Mouse (Mus musculus) spleen, adult 2 months (tissue): ENCODE measurements at regions not wholly inside any gene's neighbourhood (a gene's known extent, or its start where the extent isn't known, plus 50 kb on each side); places are given as distances from the start of the nearest gene placed in this dataset.

Source experiments
- CTCF ChIP-seq: fragments of 200-500 bp; IDR thresholded peaks from 2 replicates; pipeline ENCODE4 v1.5.1; 2011; ENCODE audit warnings: mild to moderate bottlenecking, inconsistent platforms; ENCODE audit not compliant: insufficient read depth, insufficient read length, insufficient replicate concordance; ENCODE audit errors: extremely low read depth
- POLR2A ChIP-seq: fragments of 200-500 bp; IDR thresholded peaks from 2 replicates; pipeline ENCODE4 v1.6.1; 2011; ENCODE audit warnings: low read depth, low read length, inconsistent platforms

DNA sequence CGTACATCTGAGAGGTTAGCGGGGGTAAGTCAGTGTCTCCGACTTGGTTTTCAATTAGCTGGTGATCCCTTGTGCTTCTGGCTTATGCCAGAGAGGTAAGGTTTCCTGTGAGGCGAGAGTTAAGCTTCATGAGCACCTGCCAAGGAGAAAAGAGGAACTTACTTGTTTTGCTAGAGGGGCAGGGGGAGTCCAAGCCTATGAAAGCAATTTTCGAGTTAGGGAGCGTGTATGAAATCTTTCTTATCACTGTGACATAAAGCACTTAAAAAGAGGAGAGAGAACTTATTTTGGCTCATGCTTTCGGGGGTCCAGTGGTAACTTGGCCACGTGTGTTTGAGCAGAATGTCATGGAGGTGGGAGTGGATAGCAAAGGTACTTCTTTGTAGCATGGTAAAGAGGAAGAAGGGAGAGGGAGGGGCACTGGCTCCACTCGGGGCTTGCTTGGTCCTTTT lies 174.6 kb downstream of the Cd83 start:
- TF ChIP-seq CTCF, result no peak
- TF ChIP-seq POLR2A, result no peak
